Mouse (Mus musculus) heart, postnatal 0 days (tissue): ENCODE data around the gene Padi2. TPM values are rescaled to one million over a fixed set of nuclear protein-coding genes. Genes with fewer than 3 reads are reported as not detected.

Source experiments
- ATAC-seq: fragments of 200-750 bp; cut with Nextera tagmentation; 2 replicates; pipeline ENCODE4 v1.8.0; 2017; ENCODE audit warnings: low read depth, moderate number of reproducible peaks, moderate library complexity; ENCODE audit not compliant: insufficient read depth
- DNase-seq: peaks from one replicate; pipeline ENCODE4 v3.0.0-alpha.2; 2016; ENCODE audit warnings: low spot score
- H3K27ac ChIP-seq: fragments of 300-500 bp; sonication (generic); 2 replicates; pipeline ENCODE4 v1.5.1; 2014; ENCODE audit warnings: low read depth, mild to moderate bottlenecking
- H3K27me3 ChIP-seq: fragments of 300-500 bp; sonication (generic); 2 replicates; pipeline ENCODE4 v1.6.1; 2014; ENCODE audit warnings: low read length, mixed read lengths; ENCODE audit not compliant: control insufficient read depth, insufficient read depth
- H3K36me3 ChIP-seq: fragments of 300-500 bp; sonication (generic); replicated peaks from 2 replicates; pipeline ENCODE4 v1.6.1; 2014; ENCODE audit warnings: low read length, mixed read lengths; ENCODE audit not compliant: control insufficient read depth, insufficient read depth
- H3K4me1 ChIP-seq: fragments of 300-500 bp; sonication (generic); 2 replicates; pipeline ENCODE4 v1.6.1; 2014; ENCODE audit warnings: antibody characterized with exemption; ENCODE audit not compliant: control insufficient read depth, insufficient read depth
- H3K4me2 ChIP-seq: fragments of 300-500 bp; sonication (generic); 2 replicates; pipeline ENCODE4 v1.6.1; 2014; ENCODE audit warnings: low read depth, mild to moderate bottlenecking, low read length, moderate library complexity
- H3K4me3 ChIP-seq: fragments of 300-500 bp; sonication (generic); 2 replicates; pipeline ENCODE4 v1.5.1; 2014; ENCODE audit warnings: low read depth, low read length
- H3K9ac ChIP-seq: fragments of 300-500 bp; sonication (generic); replicated peaks from 2 replicates; pipeline ENCODE4 v1.6.1; 2014; ENCODE audit warnings: low read depth, low read length, mixed read lengths
- H3K9me3 ChIP-seq: fragments of 300-500 bp; sonication (generic); replicated peaks from 2 replicates; pipeline ENCODE4 v1.6.1; 2016; ENCODE audit warnings: low read length; ENCODE audit not compliant: control insufficient read depth
- CTCF ChIP-seq: IDR thresholded peaks from 2 replicates; pipeline ENCODE4 v1.5.1; 2016; ENCODE audit warnings: antibody characterized with exemption, control low read depth, low read depth
- EP300 ChIP-seq: IDR thresholded peaks from 2 replicates; pipeline ENCODE4 v1.6.1; 2016; ENCODE audit warnings: antibody characterized with exemption, low read depth
- WGBS: fragments of 180-500 bp; shearing (Covaris S2); extraction: QIAGEN DNeasy Blood & Tissue Kit; methylation state at CpG from one replicate; pipeline ENCODE4 v1.1.7; 2014; 5-methylcytosine and 5-hydroxymethylcytosine counted together
- polyA plus RNA-seq: library from polyadenylated mRNA; unstranded; fragments of >200 nt; fragmentation: Nextera tagmentation; extraction: Ambion mirVana; gene quantifications from 2 replicates; pipeline ENCODE4 v1.2.1, GENCODE M21; 2015
- total RNA-seq: library from RNA; depleted of rRNA; stranded (reverse); fragments of >200 nt; gene quantifications from 2 replicates; pipeline ENCODE4 v1.2.3, GENCODE M21; 2014; ENCODE audit warnings: low replicate concordance

The Padi2 gene
- total and polyA plus RNA-seq, 2 experiments from 2014 or later: 0.31 to 0.44 TPM

DNA sequence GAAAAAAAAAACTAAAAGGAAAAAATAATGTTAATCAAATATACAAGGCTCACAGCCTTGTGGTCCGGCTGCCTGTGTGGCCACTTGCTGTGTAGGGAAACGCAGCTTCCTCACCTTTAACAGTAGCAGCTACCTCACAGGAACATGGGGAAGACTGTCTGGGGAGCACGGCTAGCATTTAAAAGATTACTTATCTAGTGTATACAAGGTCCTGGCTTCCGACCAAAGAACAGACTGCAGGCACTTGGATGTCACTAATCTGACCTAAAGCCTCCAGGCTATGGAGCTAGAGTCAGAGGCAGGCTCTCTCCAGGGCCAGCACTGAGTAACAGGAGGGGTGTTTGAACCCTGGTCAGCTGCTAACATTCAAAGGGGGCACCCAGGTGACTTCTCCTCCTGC lies 39.9 kb downstream of the Padi2 start:
- H3K36me3 ChIP-seq: no peaks in the 10 kb centered on the region
- no peak for TF ChIP-seq CTCF
- no peak for TF ChIP-seq EP300
- 0 out of 2 replicates have a peak, but pooled peaks cover 6% of the 10 kb centered on the region for H3K9me3 ChIP-seq
- no peaks in the 10 kb centered on the region for H3K27me3 ChIP-seq
- no peak overlapping the region for H3K9ac ChIP-seq
- H3K4me3 ChIP-seq: no peak overlapping the region
- DNase-seq: no peak
- 33% methylated on average over 4 of the region's 4 CpGs for WGBS
- no peak for ATAC-seq
- no peaks in the 10 kb centered on the region for H3K4me1 ChIP-seq
- no peak overlapping the region for H3K27ac ChIP-seq
- no peak overlapping the region for H3K4me2 ChIP-seq

DNA sequence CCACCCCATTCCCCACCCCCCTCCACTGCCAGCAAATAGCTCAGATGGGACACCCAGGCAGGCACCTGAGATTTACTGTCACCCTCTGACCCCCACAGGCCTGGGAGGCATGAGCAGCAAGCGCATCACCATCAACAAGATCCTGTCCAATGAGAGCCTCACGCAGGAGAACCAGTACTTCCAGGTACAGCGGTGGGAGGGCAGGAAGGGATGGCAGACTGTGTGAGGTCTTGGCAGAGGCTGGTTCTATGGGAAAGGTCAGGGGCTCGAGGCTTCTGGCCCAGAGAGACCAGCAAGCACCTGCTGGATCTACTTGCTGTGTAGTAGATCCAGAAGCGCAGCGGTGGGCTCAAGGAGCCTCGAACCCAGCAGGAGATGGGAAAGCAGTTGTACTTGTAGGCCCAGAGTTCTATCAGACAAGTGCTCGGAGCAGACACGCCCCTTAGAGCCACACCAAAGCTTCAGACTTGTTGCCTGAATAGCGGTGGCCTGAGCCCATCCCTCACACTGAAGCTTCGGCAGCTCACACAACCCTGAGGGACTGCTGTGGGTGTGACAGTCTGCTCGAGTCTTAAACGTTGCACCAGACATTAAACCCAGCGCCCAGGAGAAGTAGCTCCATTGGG lies 40.5 kb downstream of the Padi2 start:
- Histone ChIP-seq H3K36me3 (no peaks in the 10 kb centered on the region), H3K9ac (no peak overlapping the region), H3K4me1 (no peaks in the 10 kb centered on the region), H3K4me2 (no peak overlapping the region), H3K27me3 (no peaks in the 10 kb centered on the region), H3K27ac (no peak overlapping the region), H3K9me3 (0 out of 2 replicates have a peak, but pooled peaks cover 6% of the 10 kb centered on the region), H3K4me3 (no peak overlapping the region)
- TF ChIP-seq CTCF (no peak), EP300 (no peak)
- no peak for DNase-seq
- ATAC-seq: no peak
- 82% methylated on average over 14 of the region's 14 CpGs for WGBS

DNA sequence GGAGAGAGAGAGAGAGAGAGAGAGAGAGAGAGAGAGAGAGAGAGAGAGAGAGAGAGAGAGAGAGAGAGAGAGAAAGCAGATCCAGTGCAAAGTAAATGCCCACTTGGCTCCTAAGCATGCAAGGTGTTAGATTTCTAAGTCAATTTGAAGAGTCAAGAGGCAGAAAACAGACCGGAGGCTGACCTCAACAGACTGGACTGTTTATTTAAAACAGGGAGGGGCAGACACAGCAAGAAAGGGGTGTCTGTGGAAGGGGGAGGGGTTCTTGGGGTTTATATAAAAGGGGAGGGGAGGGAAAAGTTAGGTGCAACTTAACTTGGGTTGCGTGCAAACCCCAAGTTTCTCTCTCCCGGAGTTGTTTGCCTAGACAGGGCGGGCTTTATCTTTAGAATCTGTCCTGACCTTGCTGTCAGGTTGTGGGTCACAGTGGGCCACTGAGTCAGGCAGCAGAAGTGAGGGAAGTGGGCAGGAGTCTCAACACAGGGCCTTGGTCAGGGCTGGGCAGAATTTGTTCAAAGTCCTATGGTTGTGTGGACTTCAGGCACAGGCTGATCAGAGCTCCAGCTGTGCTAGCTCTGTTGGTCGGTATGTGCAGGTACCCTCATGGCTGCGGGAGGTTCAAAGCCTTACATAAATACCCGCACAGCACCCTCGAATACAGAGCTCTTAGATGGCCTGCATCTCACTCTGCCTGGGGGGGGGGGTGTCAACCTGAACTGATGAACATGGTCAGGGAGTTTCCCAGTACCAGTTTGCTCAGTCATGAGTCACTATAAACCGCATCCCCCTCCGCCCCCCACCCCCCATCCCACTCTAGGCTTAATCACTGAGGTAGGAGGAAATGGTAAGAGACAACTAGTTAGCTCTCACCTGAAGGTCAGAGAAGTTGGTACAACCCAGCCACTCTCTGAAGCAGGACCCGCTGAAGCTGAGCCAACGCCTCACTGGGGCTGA lies 41.6 kb downstream of the Padi2 start:
- WGBS: 84% methylated on average over 12 of the region's 12 CpGs
- DNase-seq (no peak), ATAC-seq (no peak)
- Histone ChIP-seq H3K4me2 (no peak overlapping the region), H3K27me3 (no peaks in the 10 kb centered on the region), H3K4me3 (no peak overlapping the region), H3K4me1 (no peaks in the 10 kb centered on the region), H3K27ac (no peak overlapping the region), H3K36me3 (no peaks in the 10 kb centered on the region), H3K9ac (no peak overlapping the region), H3K9me3 (0 out of 2 replicates have a peak, but pooled peaks cover 6% of the 10 kb centered on the region)
- TF ChIP-seq EP300 (no peak), CTCF (no peak)

GRCm38 (mm10) chr4:140948481-140948880 lies 42.3 kb downstream of the Padi2 start:
- H3K9me3 ChIP-seq: 0 out of 2 replicates have a peak, but pooled peaks cover 6% of the 10 kb centered on the region
- H3K4me1 ChIP-seq: no peaks in the 10 kb centered on the region
- H3K36me3 ChIP-seq: no peaks in the 10 kb centered on the region
- WGBS: 88% methylated on average over 6 of the region's 6 CpGs
- H3K9ac ChIP-seq: no peak overlapping the region
- ATAC-seq (no peak), DNase-seq (no peak)
- H3K4me2 ChIP-seq: no peak overlapping the region
- no peaks in the 10 kb centered on the region for H3K27me3 ChIP-seq
- TF ChIP-seq EP300: no peak
- no peak for TF ChIP-seq CTCF
- no peak overlapping the region for H3K27ac ChIP-seq
- no peak overlapping the region for H3K4me3 ChIP-seq

- WGBS: 81% methylated on average over 8 of the region's 8 CpGs
- Histone ChIP-seq H3K36me3 (no peaks in the 10 kb centered on the region), H3K9ac (no peak overlapping the region), H3K4me1 (no peaks in the 10 kb centered on the region), H3K4me2 (no peak overlapping the region), H3K4me3 (no peak overlapping the region), H3K9me3 (0 out of 2 replicates have a peak, but pooled peaks cover 2% of the 10 kb centered on the region), H3K27ac (no peak overlapping the region), H3K27me3 (no peaks in the 10 kb centered on the region)
- ATAC-seq (no peak), DNase-seq (no peak)
- TF ChIP-seq EP300 (no peak), CTCF (no peak)
Observed at GRCm38 (mm10) chr4:140949052-140949451, 42.9 kb downstream of the Padi2 start.
